Mouse (Mus musculus) yolk sac, embryonic 10.5 days (tissue): ENCODE data around the gene Rftn2.

Experiments
- DNase-seq: peaks from one replicate; pipeline ENCODE4 v3.0.0-alpha.2; 2017; ENCODE audit warnings: low spot score

Rftn2 gene

DNA sequence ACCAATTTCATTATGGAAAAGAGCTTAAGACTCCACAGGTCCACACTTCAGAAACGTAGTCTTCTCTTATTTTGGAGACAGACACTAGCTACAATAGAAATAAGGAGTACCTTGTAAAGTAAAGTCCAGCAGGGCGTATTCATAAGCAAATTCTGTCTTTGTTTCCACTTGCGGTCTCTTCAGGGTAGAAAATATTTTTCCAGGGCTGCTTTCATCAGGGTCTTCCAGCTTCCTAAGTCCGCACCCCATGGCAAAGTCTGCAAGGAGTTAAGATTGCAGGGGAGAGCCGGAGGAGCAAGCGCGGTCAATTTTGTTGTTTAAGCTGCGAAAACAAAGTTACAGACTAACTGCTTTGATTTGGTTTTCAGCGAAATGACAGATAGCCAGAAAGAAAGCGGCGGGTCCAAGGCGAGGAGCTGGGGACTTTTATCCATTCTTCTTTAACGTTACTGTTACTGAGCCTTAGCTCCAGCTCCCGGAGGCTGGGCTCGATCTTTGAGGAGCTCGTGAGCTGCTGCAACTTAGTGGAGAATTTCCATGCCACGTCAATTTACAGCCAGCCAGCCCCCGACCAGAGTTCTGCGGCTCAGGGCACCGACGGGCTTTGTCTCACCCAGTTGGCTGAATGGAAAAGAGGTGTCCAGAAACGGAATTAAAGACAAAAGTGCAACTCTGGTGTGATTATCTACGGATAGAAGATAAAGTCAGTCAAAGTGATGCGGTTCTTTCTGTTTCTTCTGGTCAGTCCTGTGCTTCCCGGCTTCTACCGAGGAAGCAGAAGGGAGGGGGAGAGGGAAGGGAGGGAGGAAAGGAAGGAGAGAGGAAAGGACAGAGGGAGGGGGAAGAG, at the start of gene Rftn2:
Gene Rftn2, minus strand, starts transcription at position 772 of the 847 bp plus-strand sequence.
- peak; percentile 58 for DNase-seq

DNA sequence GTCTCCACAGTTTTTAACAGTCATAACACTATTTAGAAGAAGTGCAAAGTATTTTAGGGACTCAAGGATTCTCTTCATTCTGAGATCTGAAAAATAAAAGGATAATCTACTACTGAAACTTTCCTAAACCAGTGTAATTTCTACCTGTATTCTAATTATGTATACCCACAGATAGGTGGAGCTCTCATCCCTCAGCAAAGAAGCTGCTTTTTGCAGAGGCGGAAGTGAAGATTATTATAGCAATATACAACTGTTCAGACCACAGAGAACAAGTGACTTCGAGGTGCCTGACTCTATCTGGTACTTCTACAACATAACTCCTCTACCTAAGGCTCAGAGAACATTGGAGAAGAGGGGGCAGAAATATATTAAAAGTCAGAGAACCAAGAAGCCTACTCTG, 38.9 kb upstream of the Rftn2 start:
- no peak for DNase-seq

- DNase-seq: no peak
These were observed 37.8 kb upstream of the Rftn2 start for GRCm38 (mm10) chr1:55264385-55264784.

- DNase-seq: no peak
These were observed 19.8 kb upstream of the Rftn2 start for GRCm38 (mm10) chr1:55246374-55246773.

DNA sequence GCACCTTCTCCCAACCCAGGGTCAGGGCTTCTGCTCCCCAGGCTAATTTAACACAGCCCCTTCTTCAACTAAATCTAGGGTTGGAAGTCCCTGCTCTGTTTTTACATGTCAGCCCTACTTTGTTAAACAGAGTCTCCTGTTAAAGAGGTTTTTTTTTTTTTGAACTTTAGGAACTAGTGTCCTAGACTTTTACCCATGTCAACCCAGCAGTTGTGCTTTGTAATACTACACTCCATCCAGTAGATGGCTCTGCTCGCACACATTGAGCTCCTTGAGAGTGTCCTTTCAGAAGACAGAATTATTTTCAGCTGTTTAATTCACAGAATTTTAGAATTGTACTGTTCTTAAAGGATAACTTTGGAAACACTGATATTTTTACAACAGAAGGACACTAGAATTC, 12.7 kb upstream of the Rftn2 start:
- no peak for DNase-seq

DNA sequence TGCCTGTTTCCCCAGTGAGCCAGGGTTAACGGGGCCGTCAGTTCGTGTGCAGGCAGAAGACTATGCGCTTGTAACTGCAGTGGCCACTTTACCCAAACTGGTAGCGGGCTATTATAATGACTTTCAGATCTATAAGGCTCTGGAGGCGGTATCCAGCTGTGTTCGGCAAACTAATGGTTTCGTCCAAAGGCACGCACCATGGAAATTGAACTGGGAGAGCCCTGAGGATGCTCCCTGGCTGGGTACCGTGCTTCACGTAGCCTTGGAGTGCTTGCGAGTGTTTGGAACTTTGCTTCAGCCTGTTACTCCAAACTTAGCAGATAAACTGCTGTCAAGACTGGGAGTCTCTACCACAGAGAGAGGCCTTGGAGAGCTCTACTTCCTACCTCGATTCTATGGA, 11.9 kb upstream of the Rftn2 start:
- no peak for DNase-seq

GRCm38 (mm10) chr1:55237643-55238161, 11.1 kb upstream of the Rftn2 start:
- peak; percentile 33 for DNase-seq

DNA sequence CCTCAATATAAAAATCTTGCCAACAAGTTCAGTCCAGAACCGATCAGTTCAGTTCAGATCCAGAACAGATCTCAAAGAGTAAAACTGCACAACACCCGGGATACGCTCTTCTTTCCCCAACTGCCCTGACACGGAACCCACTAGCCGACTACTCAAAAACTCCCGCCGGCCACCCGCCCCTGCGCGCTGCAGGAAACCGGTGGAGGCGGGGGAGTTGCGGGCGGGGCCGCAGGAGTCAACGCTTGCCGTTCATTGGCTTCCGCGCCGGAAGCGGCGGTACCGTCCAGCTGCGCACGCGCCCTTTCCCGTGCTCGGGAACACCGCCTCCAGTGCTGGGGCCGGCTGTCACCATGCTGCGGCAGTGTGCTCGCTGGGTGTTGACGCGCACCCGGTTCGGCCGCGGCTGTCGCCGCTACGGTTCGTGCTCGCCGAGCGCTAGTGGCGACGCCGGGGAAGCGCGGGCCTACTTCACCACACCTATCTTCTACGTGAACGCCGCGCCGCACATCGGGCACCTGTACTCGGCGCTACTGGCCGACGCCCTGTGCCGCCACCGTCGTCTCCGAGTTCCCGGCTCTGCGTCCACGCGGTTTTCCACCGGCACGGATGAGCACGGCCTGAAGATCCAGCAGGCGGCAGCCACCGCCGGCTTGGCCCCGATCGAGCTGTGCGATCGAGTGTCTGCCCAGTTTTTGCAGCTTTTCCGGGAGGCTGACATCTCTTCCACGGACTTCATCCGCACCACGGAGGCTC, 10.5 kb upstream of the Rftn2 start, which contains the start of gene Mars2:
Gene Mars2, plus strand, starts transcription at position 288 of the 753 bp plus-strand sequence.
- peak; percentile 93 for DNase-seq

- DNase-seq: no peak
These were observed 9.9 kb upstream of the Rftn2 start for GRCm38 (mm10) chr1:55236487-55236886.

DNA sequence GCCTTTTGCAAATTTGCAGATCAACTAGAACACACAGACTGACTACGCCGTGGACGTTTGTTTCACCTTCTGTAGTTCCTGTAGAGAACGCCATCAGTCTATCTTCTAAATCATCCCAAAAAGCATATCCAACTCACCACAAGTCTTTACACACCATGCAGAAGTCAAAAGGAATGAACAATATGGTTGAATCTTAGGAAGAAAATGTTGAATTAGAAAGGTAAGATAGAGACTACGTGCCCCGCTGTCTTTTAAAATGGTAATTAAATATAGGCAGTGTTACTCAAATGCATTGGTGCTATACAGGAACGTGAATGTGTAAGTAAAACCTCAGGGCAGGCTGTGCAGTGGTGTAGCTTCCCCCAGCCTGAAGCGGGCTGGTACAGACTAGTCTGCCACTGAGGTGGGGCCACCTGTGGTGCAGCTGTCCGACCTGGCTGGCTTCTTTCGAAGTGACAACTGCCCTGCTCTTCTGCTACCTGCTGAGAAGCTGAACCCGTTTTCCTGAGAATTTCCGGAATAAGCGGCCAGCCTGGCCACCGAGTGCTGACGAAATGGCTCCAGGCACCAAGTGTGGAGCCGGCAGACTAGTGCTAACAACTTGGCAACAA, 8.4 kb upstream of the Rftn2 start:
- DNase-seq: no peak

DNA sequence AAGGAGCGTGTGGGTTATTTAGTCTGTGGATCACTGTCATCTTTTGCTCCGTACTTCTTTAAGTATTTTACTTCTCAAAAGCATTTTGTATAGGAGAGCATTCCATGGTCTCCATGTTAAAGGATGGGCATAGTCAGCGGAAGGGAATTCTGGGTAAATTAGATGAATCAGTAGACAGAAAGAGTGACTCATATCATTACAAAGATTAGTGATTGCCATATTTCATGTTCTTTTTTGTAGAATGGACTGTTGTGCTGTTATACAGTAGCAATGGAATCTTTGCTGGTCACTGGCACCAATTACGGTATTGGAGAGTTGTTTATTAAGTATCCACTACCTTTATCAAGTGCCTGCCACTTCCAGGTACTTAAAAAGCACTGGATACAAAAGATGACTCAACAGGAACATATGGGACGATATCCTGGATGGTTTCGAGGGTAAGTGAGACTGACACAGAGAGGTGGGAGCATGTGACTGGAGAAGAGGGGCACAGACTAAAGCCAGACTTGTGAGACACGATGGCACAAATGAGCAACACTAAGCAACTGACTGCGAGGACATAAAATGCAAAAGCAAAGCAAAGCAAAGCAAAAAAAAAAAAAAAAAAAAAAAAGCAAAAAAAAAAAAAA, 1.8 kb upstream of the Rftn2 start:
- DNase-seq: no peak

DNA sequence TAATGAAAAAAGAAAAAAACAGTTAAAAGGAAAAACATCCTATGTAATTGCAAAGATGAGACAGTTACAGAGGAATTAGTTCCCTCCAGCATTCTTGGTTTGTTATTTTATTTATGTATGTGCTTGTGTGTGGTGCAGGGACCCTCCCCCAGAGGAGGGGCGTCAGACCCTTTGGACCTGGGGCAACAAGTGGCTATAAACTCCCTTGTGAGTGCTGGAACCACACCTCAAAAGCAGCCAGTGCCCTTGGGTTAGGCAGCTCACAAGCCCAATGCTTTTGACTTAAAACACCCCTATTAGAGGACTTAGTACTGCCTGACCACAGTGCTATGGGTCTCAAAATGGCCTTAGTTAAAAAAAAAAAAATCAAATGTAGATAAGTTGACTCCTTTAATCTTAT, 794 bp upstream of the Rftn2 start:
- DNase-seq: no peak

GRCm38 (mm10) chr1:55225398-55225797, 1.2 kb downstream of the Rftn2 start:
- DNase-seq: no peak

GRCm38 (mm10) chr1:55224111-55224510, 2.5 kb downstream of the Rftn2 start:
- DNase-seq: no peak

- DNase-seq: no peak
These were observed 3.6 kb downstream of the Rftn2 start for GRCm38 (mm10) chr1:55223026-55223425.

DNA sequence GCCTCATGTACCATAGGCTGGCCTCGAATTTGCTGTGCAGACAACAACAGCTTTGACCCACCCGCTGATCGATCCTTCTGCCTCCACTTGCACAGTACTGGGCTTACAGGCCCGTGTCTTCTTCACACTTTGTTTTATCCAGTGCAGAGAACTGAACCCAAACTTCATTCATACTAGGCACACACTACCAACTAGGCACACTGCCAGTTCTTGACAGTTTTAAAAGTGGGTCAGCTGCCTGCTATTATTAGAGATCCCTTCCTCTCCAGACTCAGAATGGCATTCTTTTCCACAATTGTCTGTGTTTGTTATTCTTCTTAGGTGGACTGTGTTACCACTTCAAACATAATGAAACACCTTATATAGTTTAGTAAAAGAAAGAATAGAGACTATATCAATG, 5.2 kb downstream of the Rftn2 start:
- DNase-seq: no peak

GRCm38 (mm10) chr1:55217191-55217590, 9.4 kb downstream of the Rftn2 start:
- DNase-seq: no peak

DNA sequence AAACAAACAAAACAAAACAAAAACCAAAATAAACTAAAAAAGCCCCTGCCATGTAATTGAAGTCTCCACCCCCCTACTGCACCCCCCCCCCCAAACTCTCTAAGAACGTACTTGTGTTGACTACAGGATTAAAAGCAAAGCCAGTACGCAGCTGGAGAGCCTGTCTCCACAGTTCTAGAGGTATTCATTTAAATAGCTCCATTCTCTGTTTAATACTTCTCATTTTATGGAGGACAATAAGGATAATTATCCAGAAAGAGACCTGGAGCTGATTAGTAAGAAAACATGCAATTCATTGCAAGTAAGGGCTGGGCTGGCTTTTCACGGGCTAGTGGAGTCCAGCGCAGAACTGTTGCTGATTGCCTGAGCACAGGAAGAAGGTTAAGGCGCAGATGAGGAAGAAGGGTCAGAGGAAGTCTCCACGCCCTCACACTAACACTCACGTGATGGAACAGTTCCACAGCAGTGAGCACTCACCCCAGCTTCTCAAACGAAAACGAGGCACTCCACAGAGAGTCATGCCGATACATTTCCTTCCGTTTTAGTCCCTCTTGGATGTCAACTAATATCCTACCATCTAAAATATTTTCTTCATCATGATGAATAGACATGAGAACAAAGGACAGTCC, 11.3 kb downstream of the Rftn2 start:
- DNase-seq: no peak

- no peak for DNase-seq
These were observed 12.6 kb downstream of the Rftn2 start for GRCm38 (mm10) chr1:55213936-55214335.

DNA sequence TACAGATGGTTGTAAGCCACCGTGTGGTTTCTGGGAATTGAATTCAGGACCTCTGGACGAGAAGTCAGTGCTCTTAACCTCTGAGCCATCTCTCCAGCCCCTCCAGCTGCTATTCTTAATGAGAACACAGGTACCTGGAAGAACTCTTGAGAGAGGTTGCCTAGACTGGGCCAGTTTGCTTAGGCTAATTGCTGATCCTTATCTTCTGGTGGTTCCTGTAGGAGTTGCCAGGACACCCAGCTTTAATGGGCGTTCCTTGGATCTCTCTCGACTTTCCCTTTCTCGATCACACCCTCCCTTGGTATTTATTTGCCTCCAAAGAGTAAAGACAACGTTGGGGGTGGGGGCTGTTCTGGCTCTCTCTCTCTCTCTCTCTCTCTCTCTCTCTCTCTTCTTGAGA, 13.1 kb downstream of the Rftn2 start:
- DNase-seq: no peak

DNA sequence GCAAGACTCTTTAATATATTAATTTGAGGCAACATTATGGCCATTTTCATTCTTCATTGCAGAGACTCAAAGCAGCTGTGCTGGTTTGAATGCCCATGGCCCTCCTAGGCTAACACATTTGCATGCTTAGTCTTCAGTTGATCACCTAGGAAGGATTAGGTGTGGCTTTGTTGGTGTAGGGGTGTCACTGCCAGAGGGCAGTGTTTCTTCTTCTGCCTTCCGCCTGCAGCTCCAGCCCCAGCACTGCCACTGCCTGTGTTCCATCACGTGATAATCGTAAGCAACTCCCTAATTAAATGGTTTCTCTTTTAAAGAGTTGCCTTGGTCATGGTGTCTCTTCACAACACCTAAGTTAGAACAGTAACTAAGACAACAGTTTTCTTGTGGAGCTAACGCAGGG, 13.8 kb downstream of the Rftn2 start:
- DNase-seq: no peak

GRCm38 (mm10) chr1:55211081-55211480, 15.5 kb downstream of the Rftn2 start:
- DNase-seq: no peak
